Mouse (Mus musculus): ENCODE measurements at regions not wholly inside any gene's neighbourhood (a gene's known extent, or its start where the extent isn't known, plus 50 kb on each side); places are given as distances from the start of the nearest gene placed in this dataset.

GRCm38 (mm10) chr16:42718452-42718851 lies 157.2 kb upstream of the Zbtb20 start:
- TF ChIP-seq CTCF (IDR thresholded peaks at IDR 0.05; ENCODE audit: borderline replicate concordance, insufficient read depth, low read depth, low read length) (no peak), POLR2A (IDR thresholded peaks at IDR 0.05; ENCODE audit: borderline replicate concordance, insufficient read depth, low read length) (no peak)

All from cerebellum, adult 2 months (tissue).